ENCODE assay signal across 23 mouse cellular contexts in the genomic region with DNA sequence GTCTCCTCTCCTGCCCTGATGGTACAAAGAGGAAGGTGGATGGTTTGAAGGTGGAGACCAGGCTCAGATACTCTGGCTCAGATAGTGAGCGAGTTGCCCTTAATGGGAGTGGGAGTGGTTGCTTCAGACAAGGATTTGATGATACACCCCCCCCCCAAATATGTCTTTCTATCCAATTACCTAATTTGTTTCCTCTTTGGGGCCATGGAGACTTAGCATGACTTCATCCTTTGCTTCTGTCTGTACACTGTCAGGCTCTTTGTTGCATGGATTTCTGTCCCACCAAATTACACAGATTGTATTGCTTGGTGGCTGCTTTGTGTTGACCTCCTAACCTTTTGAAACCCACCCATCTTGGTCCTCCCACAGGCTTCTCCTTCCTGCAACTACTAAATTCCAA. TPM values are rescaled to one million over a fixed set of nuclear protein-coding genes. Genes with fewer than 3 reads are reported as not detected.
DNase-seq lines count a peak whose midpoint lies in the region; ATAC-seq lines count a peak whose summit lies in the region.
"Had no signal": no experiment of that assay in that cellular context is flagged by ENCODE, and none has a peak within 500 bp of the region (broad histone marks: within the 10 kb centered on the region; RNA-seq: fewer than 3 reads in every experiment).

No protein-coding gene starts in this region.

- no peaks in the 10 kb centered on the region for H3K27me3 ChIP-seq in embryonic facial prominence, embryonic 14.5 days (replicated peaks; ENCODE audit: control insufficient read depth, insufficient read depth, low read length)
- no peaks in the 10 kb centered on the region for H3K27me3 ChIP-seq in embryonic facial prominence, embryonic 10.5 days (replicated peaks; ENCODE audit: low read depth, poor library complexity, severe bottlenecking)
- no peaks in the 10 kb centered on the region for H3K27me3 ChIP-seq in kidney, embryonic 14.5 days (ENCODE audit: control insufficient read depth, insufficient read depth, low read length)
- H3K27me3 ChIP-seq in kidney, embryonic 15.5 days = no peaks in the 10 kb centered on the region
- H3K27me3 ChIP-seq in midbrain, embryonic 11.5 days (ENCODE audit: control insufficient read depth, insufficient read depth, low read length) = no peaks in the 10 kb centered on the region
- H3K27me3 ChIP-seq in midbrain, embryonic 10.5 days (ENCODE audit: low read depth, poor library complexity, severe bottlenecking) = no peaks in the 10 kb centered on the region
- H3K27me3 ChIP-seq: embryonic facial prominence, embryonic 12.5 days; embryonic facial prominence, embryonic 15.5 days; forebrain, embryonic 12.5 days had no signal

- peak; percentile 71 for ATAC-seq in embryonic facial prominence, embryonic 14.5 days (ENCODE audit: low read depth)
- peak; percentile 20; the same call in 1 of the 2 replicates for ATAC-seq in kidney, embryonic 14.5 days (ENCODE audit: low FRiP score, low TSS enrichment)
- no peak for ATAC-seq in kidney, embryonic 15.5 days (replicated peaks; ENCODE audit: low FRiP score)
- no peak for ATAC-seq in midbrain, embryonic 11.5 days (ENCODE audit: low FRiP score)
- ATAC-seq: forebrain, embryonic 14.5 days; forebrain, embryonic 16.5 days had no signal

- no peaks in the 10 kb centered on the region for H3K4me1 ChIP-seq in embryonic facial prominence, embryonic 14.5 days (ENCODE audit: control insufficient read depth, insufficient read depth, low read length)
- no peaks in the 10 kb centered on the region for H3K4me1 ChIP-seq in embryonic facial prominence, embryonic 10.5 days
- no peaks in the 10 kb centered on the region for H3K4me1 ChIP-seq in kidney, embryonic 14.5 days (ENCODE audit: control insufficient read depth, insufficient read depth, low read length)
- no peaks in the 10 kb centered on the region for H3K4me1 ChIP-seq in kidney, embryonic 15.5 days
- H3K4me1 ChIP-seq in midbrain, embryonic 11.5 days (ENCODE audit: control insufficient read depth, insufficient read depth, low read length) = no peaks in the 10 kb centered on the region
- H3K4me1 ChIP-seq in midbrain, embryonic 10.5 days = no peaks in the 10 kb centered on the region
- H3K4me1 ChIP-seq: embryonic facial prominence, embryonic 12.5 days; embryonic facial prominence, embryonic 15.5 days; forebrain, embryonic 10.5 days; forebrain, embryonic 12.5 days had no signal

- no peaks in the 10 kb centered on the region for H3K36me3 ChIP-seq in embryonic facial prominence, embryonic 14.5 days (ENCODE audit: control insufficient read depth, insufficient read depth, low read length)
- no peaks in the 10 kb centered on the region for H3K36me3 ChIP-seq in embryonic facial prominence, embryonic 10.5 days (replicated peaks)
- H3K36me3 ChIP-seq in kidney, embryonic 14.5 days (ENCODE audit: control insufficient read depth, insufficient read depth, low read length) = no peaks in the 10 kb centered on the region
- no peaks in the 10 kb centered on the region for H3K36me3 ChIP-seq in kidney, embryonic 15.5 days
- no peaks in the 10 kb centered on the region for H3K36me3 ChIP-seq in midbrain, embryonic 11.5 days (ENCODE audit: control insufficient read depth, insufficient read depth, low read length)
- peaks cover 14% of the 10 kb centered on the region for H3K36me3 ChIP-seq in midbrain, embryonic 10.5 days
- H3K36me3 ChIP-seq: embryonic facial prominence, embryonic 12.5 days; embryonic facial prominence, embryonic 15.5 days; forebrain, embryonic 12.5 days had no signal

- no peaks in the 10 kb centered on the region for H3K9me3 ChIP-seq in embryonic facial prominence, embryonic 14.5 days (ENCODE audit: control insufficient read depth, low read length)
- H3K9me3 ChIP-seq in embryonic facial prominence, embryonic 10.5 days = no peaks in the 10 kb centered on the region
- no peaks in the 10 kb centered on the region for H3K9me3 ChIP-seq in kidney, embryonic 14.5 days (ENCODE audit: control insufficient read depth, low read length)
- no peaks in the 10 kb centered on the region for H3K9me3 ChIP-seq in kidney, embryonic 15.5 days (replicated peaks)
- H3K9me3 ChIP-seq in midbrain, embryonic 11.5 days (ENCODE audit: control insufficient read depth, low read length) = peaks cover 3% of the 10 kb centered on the region; the same call in 1 of the 2 replicates
- 0 out of 2 replicates have a peak, but pooled peaks cover 4% of the 10 kb centered on the region for H3K9me3 ChIP-seq in midbrain, embryonic 10.5 days (replicated peaks)
- H3K9me3 ChIP-seq: embryonic facial prominence, embryonic 15.5 days; forebrain, embryonic 12.5 days had no signal

- no peak for DNase-seq in embryonic facial prominence, embryonic 14.5 days (ENCODE audit: low spot score)
- no peak for DNase-seq in embryonic facial prominence, embryonic 10.5 days (ENCODE audit: low spot score)
- DNase-seq in midbrain, embryonic 11.5 days (ENCODE audit: low spot score, missing footprints) = peak; percentile 1
- no peak for DNase-seq in midbrain, embryonic 10.5 days (ENCODE audit: low spot score)
- DNase-seq: adrenal gland, adult 2 months; adrenal gland, postnatal 10 days; adrenal gland, postnatal 25 days; cerebellum, adult 11 months; cerebellum, adult 18-20 months; cerebellum, adult 8-10 months; cerebellum, adult 9-11 months; cerebellum, postnatal 14 days; cerebellum, postnatal 36 days; embryo, embryonic 11 days had no signal

- H3K27ac ChIP-seq in embryonic facial prominence, embryonic 14.5 days (replicated peaks; ENCODE audit: low read depth, low read length) = no peak overlapping the region
- H3K27ac ChIP-seq in embryonic facial prominence, embryonic 10.5 days (replicated peaks) = no peak overlapping the region
- H3K27ac ChIP-seq in kidney, embryonic 14.5 days (ENCODE audit: low read depth, low read length) = no peak overlapping the region
- H3K27ac ChIP-seq in kidney, embryonic 15.5 days = no peak overlapping the region
- no peak overlapping the region for H3K27ac ChIP-seq in midbrain, embryonic 11.5 days (ENCODE audit: low read depth, low read length)
- no peak overlapping the region for H3K27ac ChIP-seq in midbrain, embryonic 10.5 days (replicated peaks)
- H3K27ac ChIP-seq: embryonic facial prominence, embryonic 12.5 days; embryonic facial prominence, embryonic 15.5 days; forebrain, embryonic 10.5 days; forebrain, embryonic 12.5 days had no signal

- H3K4me2 ChIP-seq in embryonic facial prominence, embryonic 14.5 days (ENCODE audit: low read depth, low read length) = no peak overlapping the region
- no peak overlapping the region for H3K4me2 ChIP-seq in kidney, embryonic 14.5 days (replicated peaks; ENCODE audit: low read depth, low read length)
- H3K4me2 ChIP-seq in kidney, embryonic 15.5 days = no peak overlapping the region
- no peak overlapping the region for H3K4me2 ChIP-seq in midbrain, embryonic 11.5 days
- H3K4me2 ChIP-seq: embryonic facial prominence, embryonic 12.5 days; embryonic facial prominence, embryonic 15.5 days; forebrain, embryonic 12.5 days had no signal

- 100% methylated on average over 1 of the region's 1 CpGs for WGBS in embryonic facial prominence, embryonic 14.5 days
- 81% methylated on average over 1 of the region's 1 CpGs for WGBS in embryonic facial prominence, embryonic 10.5 days
- 100% methylated on average over 1 of the region's 1 CpGs for WGBS in kidney, embryonic 14.5 days
- WGBS in kidney, embryonic 15.5 days = 70% methylated on average over 1 of the region's 1 CpGs
- WGBS in midbrain, embryonic 11.5 days = 95% methylated on average over 1 of the region's 1 CpGs
- WGBS in midbrain, embryonic 10.5 days = 94% methylated on average over 1 of the region's 1 CpGs

- H3K9ac ChIP-seq in embryonic facial prominence, embryonic 14.5 days (ENCODE audit: low read depth, low read length) = no peak overlapping the region
- H3K9ac ChIP-seq in kidney, embryonic 14.5 days (ENCODE audit: low read depth, low read length) = no peak overlapping the region
- H3K9ac ChIP-seq in kidney, embryonic 15.5 days = no peak overlapping the region
- H3K9ac ChIP-seq in midbrain, embryonic 11.5 days (ENCODE audit: low read length) = no peak overlapping the region
- H3K9ac ChIP-seq: embryonic facial prominence, embryonic 12.5 days; embryonic facial prominence, embryonic 15.5 days; forebrain, embryonic 12.5 days had no signal

- H3K4me3 ChIP-seq in embryonic facial prominence, embryonic 14.5 days (ENCODE audit: low read depth, low read length) = no peak overlapping the region
- H3K4me3 ChIP-seq in embryonic facial prominence, embryonic 10.5 days = no peak overlapping the region
- H3K4me3 ChIP-seq in kidney, embryonic 14.5 days (ENCODE audit: low read length) = no peak overlapping the region
- no peak overlapping the region for H3K4me3 ChIP-seq in kidney, embryonic 15.5 days (replicated peaks)
- H3K4me3 ChIP-seq in midbrain, embryonic 11.5 days (ENCODE audit: low read depth, low read length) = no peak overlapping the region
- no peak overlapping the region for H3K4me3 ChIP-seq in midbrain, embryonic 10.5 days
- H3K4me3 ChIP-seq: embryonic facial prominence, embryonic 12.5 days; embryonic facial prominence, embryonic 15.5 days; erythroblast, embryonic 14.5 days; forebrain, embryonic 10.5 days; forebrain, embryonic 12.5 days had no signal

RNA-seq across cellular contexts. Expression of a gene that starts 12.5 kb away (rescaled TPM):
- polyA plus RNA-seq in embryonic facial prominence, embryonic 14.5 days (2014; fragmentation: Nextera tagmentation; extraction: Ambion mirVana) = 26.9 and 28.1 TPM in 2 replicates
- 31.4 and 31.9 TPM in 2 replicates for polyA plus RNA-seq in embryonic facial prominence, embryonic 10.5 days (2016; fragmentation: Nextera tagmentation; extraction: Ambion mirVana)
- polyA plus RNA-seq in kidney, embryonic 14.5 days (2014; fragmentation: Nextera tagmentation; extraction: Ambion mirVana) = 29.3 and 35.9 TPM in 2 replicates
- 32.6 TPM in 2 replicates for polyA plus RNA-seq in kidney, embryonic 15.5 days (2015; fragmentation: Nextera tagmentation; extraction: Ambion mirVana)
- 42.9 and 49.9 TPM in 2 replicates for polyA plus RNA-seq in midbrain, embryonic 11.5 days (2014; fragmentation: Nextera tagmentation; extraction: Ambion mirVana)
- 44.3 and 47.4 TPM in 2 replicates for polyA plus RNA-seq in midbrain, embryonic 10.5 days (2016; fragmentation: Nextera tagmentation; extraction: Ambion mirVana)
- polyA plus RNA-seq: erythroblast, embryonic 14.5 days had no signal

RNA-seq across cellular contexts. Expression of a gene that starts 31.6 kb away (rescaled TPM):
- 2.5 and 2.6 TPM in 2 replicates for polyA plus RNA-seq in embryonic facial prominence, embryonic 14.5 days (2014; fragmentation: Nextera tagmentation; extraction: Ambion mirVana)
- polyA plus RNA-seq in embryonic facial prominence, embryonic 10.5 days (2016; fragmentation: Nextera tagmentation; extraction: Ambion mirVana) = 5.9 and 8.6 TPM in 2 replicates
- 3.3 and 3.6 TPM in 2 replicates for polyA plus RNA-seq in kidney, embryonic 14.5 days (2014; fragmentation: Nextera tagmentation; extraction: Ambion mirVana)
- 4.2 and 5.2 TPM in 2 replicates for polyA plus RNA-seq in kidney, embryonic 15.5 days (2015; fragmentation: Nextera tagmentation; extraction: Ambion mirVana)
- 22.0 and 23.2 TPM in 2 replicates for polyA plus RNA-seq in midbrain, embryonic 11.5 days (2014; fragmentation: Nextera tagmentation; extraction: Ambion mirVana)
- polyA plus RNA-seq in midbrain, embryonic 10.5 days (2016; fragmentation: Nextera tagmentation; extraction: Ambion mirVana) = 19.4 and 27.4 TPM in 2 replicates

Comparison
In these comparisons a context has a peak if more than half of its experiments do, and no peak if none do; other contexts are left out.
1. ATAC-seq: peak in embryonic facial prominence, embryonic 14.5 days (single experiment) and kidney, embryonic 14.5 days (single experiment); none in kidney, embryonic 15.5 days (single experiment) and midbrain, embryonic 11.5 days (single experiment).